Mouse (Mus musculus): ENCODE results near the gene Igll1. TPM values are rescaled to one million over a fixed set of nuclear protein-coding genes. Genes with fewer than 3 reads are reported as not detected.
"Not testable (repeated sequence)": the region's sequence is repeated elsewhere in the genome, so short reads cannot be mapped to it uniquely, and the experiment has no call there.

The Igll1 gene
- total RNA-seq, 2 experiments from 2014 or later = not detected

DNA sequence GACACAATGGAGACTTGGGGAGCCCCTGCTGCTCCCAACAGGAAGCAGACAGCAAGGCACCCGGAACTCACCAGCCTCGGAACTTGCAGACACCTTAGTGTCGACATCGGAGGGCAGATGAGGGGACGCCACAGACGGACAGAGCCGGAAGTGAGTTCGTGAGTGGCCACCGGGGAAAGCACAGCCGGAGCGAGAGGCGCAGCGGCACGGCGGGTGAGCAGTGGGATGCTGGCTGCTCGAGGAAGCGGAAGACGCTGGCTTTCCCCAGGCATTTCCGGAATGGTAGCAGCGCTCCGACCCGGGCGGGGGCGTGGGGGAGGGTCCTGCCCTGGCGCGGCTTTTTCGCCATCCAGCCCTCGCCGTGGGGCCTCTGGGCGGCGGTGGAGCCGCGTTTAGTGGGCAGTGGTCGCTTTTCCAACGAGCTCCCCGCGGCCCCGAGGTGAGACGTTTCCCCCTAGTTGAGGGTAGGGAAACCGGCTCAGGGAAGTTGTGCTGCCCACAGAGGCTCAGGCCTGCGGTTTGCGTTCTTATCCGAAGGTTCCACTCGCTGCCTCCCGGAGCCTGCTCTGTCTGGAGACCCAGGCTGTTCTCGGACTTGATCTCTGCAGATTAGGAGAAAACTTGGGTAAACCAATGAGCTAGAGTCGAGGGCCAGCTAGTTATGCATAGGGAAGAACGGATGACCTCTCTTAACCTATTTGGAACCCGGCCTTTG is 7.0 kb upstream of the Igll1 start, which contains the start of the genes Top3b and Vpreb1:
Top3b (plus strand) TSS at position 120 of the 715 bp plus-strand sequence.
Vpreb1 (minus strand) TSS at position 227 of the 715 bp plus-strand sequence.
- peak; percentile 70 for TF ChIP-seq CTCF (conservative IDR thresholded peaks at IDR 0.05)
- Histone ChIP-seq H3K4me3 (peak within 1 kb of the TSS; percentile 88), H3K27ac (peak within 1 kb of the TSS; percentile 88)
- peak; percentile 91 to 93 for DNase-seq (ENCODE audit: low spot score in 2 of 2)

DNA sequence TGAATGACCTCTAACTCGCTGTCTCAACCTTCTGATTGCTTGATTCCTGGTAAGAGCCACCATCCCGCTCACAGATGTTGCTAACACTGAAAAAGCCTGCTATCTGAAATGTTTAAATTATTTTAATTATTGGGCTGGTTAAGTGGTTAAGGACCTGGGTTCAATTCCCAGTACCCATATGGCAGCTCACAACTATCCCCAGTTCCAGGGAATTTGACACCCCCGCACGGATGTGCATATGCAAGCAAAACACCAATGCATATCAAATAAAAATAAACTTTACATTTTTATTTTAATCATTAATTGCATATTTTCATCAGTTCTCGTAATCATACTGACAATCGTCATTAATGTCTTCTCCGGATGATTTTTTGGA is 6.4 kb upstream of the Igll1 start:
- TF ChIP-seq CTCF (conservative IDR thresholded peaks at IDR 0.05) = no peak
- no peak for DNase-seq (ENCODE audit: low spot score in 2 of 2)
- Histone ChIP-seq H3K4me3 (peak overlapping the region; percentile 88), H3K27ac (peak overlapping the region; percentile 88)

DNA sequence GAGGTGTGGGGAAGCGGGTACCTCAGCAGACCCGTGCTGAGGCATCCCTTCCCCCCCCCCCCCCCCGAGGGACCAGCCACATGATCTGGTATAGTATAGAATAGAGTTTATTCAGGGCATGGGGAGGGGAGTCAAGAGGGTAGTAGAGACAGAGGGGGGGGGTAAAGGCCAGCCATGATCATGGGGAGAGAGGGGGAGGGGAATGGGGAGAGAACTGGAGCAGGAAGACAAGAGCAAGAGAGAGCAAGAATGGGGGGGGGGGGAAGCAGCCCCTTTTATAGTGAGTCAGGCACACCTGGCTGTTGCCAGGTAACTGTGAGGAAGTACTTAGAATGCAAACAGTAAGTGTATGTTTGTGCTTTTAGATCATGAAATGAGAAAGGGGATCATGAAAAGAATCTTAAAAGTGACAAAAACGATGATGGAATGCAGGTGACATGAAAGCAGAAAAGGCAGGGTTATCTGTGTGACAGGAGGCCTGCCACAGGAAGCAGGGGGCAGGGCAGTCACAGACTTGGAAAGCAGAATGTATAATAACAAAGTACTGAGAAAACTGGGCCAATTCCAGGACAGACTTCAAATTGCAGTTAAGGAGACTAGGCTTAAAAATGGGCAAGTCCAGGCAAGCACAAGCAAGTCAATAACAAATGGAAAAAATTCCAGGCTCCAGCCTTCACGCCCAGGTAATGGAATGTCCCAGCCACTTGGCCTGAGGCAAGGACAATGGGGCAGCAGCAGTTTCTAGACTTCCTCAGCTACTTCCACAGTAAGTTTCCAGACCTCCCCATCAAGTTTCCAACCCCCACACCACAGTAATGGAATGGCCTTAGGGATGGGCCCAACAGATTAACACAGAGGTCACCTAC is 2.1 kb upstream of the Igll1 start:
- no peak for TF ChIP-seq CTCF (conservative IDR thresholded peaks at IDR 0.05)
- DNase-seq (ENCODE audit: low spot score in 2 of 2) = no peak
- Histone ChIP-seq H3K27ac (no peak overlapping the region), H3K4me3 (no peak overlapping the region)

DNA sequence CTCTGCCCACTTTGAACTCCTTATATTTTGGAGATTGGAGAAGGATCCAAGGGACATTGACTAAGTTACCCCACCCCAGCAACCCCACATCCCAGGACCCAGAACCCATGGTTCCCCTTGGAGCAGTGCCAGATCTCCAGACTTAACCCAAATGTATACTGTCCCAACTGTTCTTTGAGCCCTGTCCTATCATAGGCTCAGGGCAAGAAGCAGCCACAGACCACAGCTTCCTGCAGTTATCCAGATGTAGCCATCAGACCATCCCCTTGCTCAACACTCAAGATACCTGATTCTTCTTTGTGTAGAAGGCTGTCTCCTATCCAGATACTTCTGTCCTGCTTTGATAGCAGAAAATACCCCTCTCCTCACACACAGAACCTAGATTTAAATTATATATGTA is 1.4 kb upstream of the Igll1 start:
- H3K4me3 ChIP-seq = no peak overlapping the region
- DNase-seq (ENCODE audit: low spot score in 2 of 2) = no peak
- no peak overlapping the region for H3K27ac ChIP-seq
- TF ChIP-seq CTCF (conservative IDR thresholded peaks at IDR 0.05) = no peak

DNA sequence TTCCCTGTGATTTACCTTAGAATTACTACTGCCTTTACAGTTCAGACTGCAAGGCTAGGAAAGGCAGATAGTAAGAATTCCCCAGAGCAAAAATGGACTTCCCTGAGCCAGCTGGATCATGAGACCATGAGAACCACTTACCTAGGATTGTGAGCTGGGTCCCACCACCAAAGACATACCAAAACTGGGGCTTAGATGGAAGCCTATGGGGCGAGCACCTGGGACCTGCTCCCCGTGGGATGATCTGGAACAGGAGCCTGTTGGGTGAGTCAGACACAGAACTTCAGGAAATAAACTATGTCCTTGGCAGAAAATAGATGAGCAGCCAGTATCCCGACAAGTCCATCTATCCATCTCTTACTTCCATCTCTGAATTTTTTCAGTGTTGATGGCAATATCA is 1.5 kb downstream of the Igll1 start:
- H3K27ac ChIP-seq = no peak overlapping the region
- no peak for DNase-seq (ENCODE audit: low spot score in 2 of 2)
- no peak for TF ChIP-seq CTCF (conservative IDR thresholded peaks at IDR 0.05)
- no peak overlapping the region for H3K4me3 ChIP-seq

DNA sequence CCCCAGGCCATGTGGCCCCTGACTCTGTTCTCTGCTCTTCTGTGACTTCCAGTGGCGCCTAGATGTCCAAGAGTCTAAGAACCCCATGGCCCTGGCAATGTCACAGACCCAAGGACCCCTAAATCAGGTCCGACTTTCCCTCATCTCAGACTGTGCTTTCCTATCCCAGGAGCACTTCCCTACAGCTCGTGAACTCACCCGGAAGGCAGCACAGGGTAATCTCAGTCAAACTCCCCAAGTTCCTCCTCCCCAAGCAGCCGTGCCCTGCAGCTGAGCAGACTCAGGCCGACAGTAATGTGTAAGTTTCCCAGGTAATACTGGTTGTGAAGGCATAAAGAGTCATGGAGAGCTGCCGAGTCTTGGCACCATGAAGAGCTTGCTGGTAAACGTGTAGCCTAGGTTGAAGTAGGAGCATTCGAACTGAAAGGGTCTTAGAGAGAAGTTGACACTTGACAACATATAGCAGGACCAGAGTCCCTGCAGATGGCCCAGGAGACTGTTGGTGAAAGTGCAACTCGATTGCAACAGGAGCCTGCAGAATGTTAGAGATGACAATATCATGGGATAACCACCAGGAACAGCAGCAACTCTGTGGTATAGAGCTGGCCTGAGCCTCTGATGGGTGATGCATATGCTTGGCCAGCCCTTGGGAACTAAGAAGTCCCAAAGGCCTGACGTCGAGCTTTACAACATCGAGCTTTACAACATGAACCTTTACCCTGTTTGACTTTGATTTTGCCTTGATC is 6.9 kb downstream of the Igll1 start:
- no peak for TF ChIP-seq CTCF (conservative IDR thresholded peaks at IDR 0.05)
- no peak for DNase-seq (ENCODE audit: low spot score in 2 of 2)
- H3K4me3 ChIP-seq = no peak overlapping the region
- H3K27ac ChIP-seq = no peak overlapping the region

DNA sequence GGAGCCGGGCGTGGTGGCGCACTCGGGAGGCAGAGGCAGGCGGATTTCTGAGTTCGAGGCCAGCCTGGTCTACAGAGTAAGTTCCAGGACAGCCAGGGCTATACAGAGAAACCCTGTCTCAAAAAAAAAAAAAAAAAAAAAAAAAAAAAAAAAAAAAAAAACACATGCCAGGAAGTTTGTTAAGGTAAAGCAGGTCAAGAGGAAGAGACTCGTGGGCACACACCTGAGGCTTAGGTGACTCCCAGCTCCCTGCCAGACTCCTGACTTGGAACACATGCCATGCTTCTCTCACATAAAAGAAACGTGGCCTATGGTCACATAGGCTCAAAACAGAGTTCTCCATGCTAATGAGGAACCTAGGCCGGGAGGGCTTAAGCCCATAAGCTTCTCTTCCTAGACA is 7.7 kb downstream of the Igll1 start:
- not testable (repeated sequence) for DNase-seq (ENCODE audit: low spot score in 2 of 2); H3K27ac ChIP-seq; H3K4me3 ChIP-seq

DNA sequence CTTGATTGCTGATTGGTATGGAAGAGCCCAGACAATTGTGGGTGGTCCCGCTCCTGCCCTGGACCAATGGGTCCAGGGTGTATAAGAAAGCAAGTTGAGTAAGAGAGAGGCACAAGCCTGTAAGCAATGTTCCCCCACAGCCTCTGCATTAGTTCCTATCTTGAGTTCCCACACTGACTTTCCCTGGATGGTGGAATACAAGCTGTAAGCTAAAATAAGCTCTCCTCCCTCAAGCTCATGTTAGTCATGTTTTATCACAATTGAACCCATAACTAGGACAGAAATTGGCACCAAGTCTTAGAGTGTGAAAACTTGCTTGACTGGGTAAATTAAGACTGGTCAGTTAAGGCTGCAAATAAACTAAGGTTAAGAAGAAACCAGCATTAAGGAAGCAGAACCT is 8.2 kb downstream of the Igll1 start:
- Histone ChIP-seq H3K4me3 (no peak overlapping the region), H3K27ac (no peak overlapping the region)
- DNase-seq (ENCODE audit: low spot score in 2 of 2) = no peak
- TF ChIP-seq CTCF (conservative IDR thresholded peaks at IDR 0.05) = no peak

DNA sequence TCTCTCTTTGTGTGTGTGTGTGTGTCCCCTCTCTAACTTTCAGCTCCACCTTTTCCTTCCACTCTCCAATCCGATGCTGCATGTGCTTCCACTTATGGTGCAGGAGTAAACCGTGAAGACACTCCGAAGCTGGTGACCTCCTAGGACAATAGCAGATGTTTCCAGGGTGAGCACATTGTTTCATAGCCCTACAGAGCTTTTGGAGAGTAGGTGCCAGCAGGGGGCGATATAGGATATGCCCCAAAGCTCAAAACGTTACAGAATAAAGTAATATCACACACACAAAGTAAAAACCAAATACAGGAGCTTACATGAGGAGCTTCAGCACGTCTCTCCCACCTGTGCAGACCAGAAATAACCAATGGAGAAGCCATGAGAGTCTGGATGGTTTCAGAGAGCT is 8.9 kb downstream of the Igll1 start:
- DNase-seq (ENCODE audit: low spot score in 2 of 2) = peak in 1 of 2 experiments; percentile 60
- Histone ChIP-seq H3K27ac (no peak overlapping the region), H3K4me3 (no peak overlapping the region)
- peak; percentile 85 for TF ChIP-seq CTCF (conservative IDR thresholded peaks at IDR 0.05)

DNA sequence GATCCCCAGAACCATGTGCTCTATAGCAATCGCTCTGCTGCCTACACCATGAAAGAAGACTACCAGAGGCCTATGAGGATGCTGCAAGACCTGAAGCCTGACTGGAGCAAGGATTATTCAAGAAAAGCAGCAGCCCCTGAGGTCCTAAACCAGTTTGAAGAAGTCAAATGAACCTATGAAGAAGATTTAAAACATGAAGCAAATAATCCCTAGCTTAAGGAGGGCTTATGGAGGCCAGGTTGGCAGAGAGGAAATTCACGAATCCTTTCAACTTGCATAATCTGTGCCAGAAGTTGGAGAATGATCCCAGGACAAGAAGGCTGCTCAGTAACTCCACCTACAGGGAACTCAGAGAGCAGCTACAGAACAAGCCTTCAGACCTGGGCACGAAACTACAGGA is 11.4 kb downstream of the Igll1 start:
- DNase-seq (ENCODE audit: low spot score in 2 of 2) = no peak

DNA sequence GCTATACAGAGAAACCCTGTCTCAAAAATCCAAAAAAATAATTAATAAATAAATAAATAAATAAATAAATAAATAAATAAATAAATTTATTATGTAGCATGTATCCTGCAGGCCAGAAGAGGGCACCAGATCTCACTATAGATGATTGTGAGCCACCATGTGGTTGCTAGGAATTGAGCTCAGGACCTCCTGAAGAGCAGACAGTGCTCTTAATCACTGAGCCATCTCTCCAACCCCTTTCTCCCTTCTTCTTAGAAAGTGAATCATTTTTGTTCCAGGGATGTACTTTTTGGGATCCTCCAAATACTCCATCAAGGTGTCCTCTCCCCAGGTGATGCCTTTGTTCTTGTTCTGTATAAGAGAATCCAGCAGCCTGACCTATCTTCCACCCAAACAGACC is 14.6 kb downstream of the Igll1 start:
- no peak overlapping the region for H3K27ac ChIP-seq
- DNase-seq (ENCODE audit: low spot score in 2 of 2) = no peak
- H3K4me3 ChIP-seq = no peak overlapping the region
- TF ChIP-seq CTCF (conservative IDR thresholded peaks at IDR 0.05) = peak; percentile 36; the same call in 1 of the 2 replicates

More for the DNA sequence above, 11.4 kb downstream of the Igll1 start:
- H3K27ac ChIP-seq = no peak overlapping the region
- H3K4me3 ChIP-seq = no peak overlapping the region
- no peak for TF ChIP-seq CTCF (conservative IDR thresholded peaks at IDR 0.05)

DNA sequence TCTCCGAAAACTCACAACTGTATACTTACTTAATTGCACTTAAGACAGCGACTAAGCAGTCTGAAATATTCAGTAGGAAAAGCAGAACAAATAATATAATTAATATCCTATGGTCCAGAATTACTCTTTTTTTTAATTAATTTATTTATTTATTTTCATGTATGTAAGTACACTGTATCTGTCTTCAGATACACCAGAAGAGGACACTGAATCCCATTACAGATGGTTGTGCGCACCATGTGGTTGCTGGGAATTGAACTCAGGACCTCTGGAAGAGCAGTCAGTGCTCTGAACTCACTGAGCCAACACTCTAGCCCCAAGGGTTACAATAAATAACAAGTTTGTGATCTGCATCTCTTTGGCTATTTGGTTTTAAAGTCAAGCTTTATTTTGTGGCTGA is 34.1 kb downstream of the Igll1 start:
- TF ChIP-seq CTCF (conservative IDR thresholded peaks at IDR 0.05) = no peak
- no peak for DNase-seq (ENCODE audit: low spot score in 2 of 2)
- Histone ChIP-seq H3K27ac (no peak overlapping the region), H3K4me3 (peak overlapping the region; percentile 66; the same call in 1 of the 2 replicates)

Data from layer of hippocampus, adult 2 months (tissue).